Mouse (Mus musculus): ENCODE results near the gene Pxdn.

DNA sequence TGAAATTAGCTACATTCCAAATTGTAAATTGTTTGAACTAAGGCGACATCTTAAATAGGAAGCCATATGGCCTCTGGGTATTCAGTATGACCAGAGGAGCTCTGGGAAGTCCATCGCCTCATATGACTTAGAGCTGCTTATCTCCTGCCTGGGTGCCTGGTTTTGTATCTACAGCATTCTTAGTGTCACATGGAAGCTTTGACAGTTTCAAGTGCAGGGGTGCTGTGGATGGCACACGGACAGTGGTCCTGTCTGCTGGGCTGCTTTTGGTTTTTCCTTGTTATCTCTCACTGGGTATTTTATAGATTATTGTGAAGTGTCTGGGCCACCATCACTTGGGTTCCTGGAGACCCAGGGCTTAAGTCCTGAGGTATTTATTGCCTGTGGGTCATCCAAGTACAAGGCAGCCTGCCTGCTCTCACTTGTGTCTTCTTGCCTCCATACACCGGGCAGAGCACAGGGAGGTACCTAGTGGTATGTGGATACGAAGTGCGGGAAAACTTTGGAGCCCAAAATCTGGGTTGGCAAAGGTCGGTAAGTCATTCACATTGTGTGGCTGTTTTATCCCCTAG, 44.4 kb downstream of the Pxdn start:
- TF ChIP-seq CTCF (IDR thresholded peaks at IDR 0.05; ENCODE audit: low read depth, low read length) (no peak), POLR2A (IDR thresholded peaks at IDR 0.05; ENCODE audit: borderline replicate concordance, low read depth, low read length) (no peak)
